Mouse (Mus musculus) testis, adult 10 weeks (tissue): ENCODE measurements around the gene Mfap2. TPM values are rescaled to one million over a fixed set of nuclear protein-coding genes. Genes with fewer than 3 reads are reported as not detected.

ENCODE experiments used
- polyA plus RNA-seq: library from polyadenylated mRNA; stranded (reverse); fragments of 350-450 nt; fragmentation: Illumina TruSeq; extraction: RNeasy Lipid Tissue Mini Kit (QIAGEN cat#74804); gene quantifications from one replicate; pipeline ENCODE4 v1.2.3, GENCODE M21; 2014; ENCODE audit warnings: low read depth, low replicate concordance

The Mfap2 gene
- not detected for polyA plus RNA-seq

GRCm38 (mm10) chr4:141010118-141010517, at the start of gene Mfap2:
Gene Mfap2 (plus strand): TSS chr4:141010418.

GRCm38 (mm10) chr4:140960781-140961466, 49.3 kb upstream of the Mfap2 start, which contains the start of gene Sdhb:
Gene Sdhb (plus strand): TSS chr4:140961203.

GRCm38 (mm10) chr4:140986711-140987395, 23.4 kb upstream of the Mfap2 start, which contains the start of gene Atp13a2:
Gene Atp13a2 (plus strand): TSS chr4:140986873.

GRCm38 (mm10) chr4:141060426-141061301, 50.4 kb downstream of the Mfap2 start, which contains the start of gene Crocc:
Gene Crocc (minus strand): TSS chr4:141060550.

Other genes starting within 250 kb of the Mfap2 start
- gene Padi4, start 236.2 kb upstream of the Mfap2 start, polyA plus RNA-seq = not detected
- gene Padi3, start 199.8 kb upstream of the Mfap2 start, polyA plus RNA-seq = 0.45 TPM
- gene Padi1, start 164.6 kb upstream of the Mfap2 start, polyA plus RNA-seq = not detected
- 0.69 TPM for gene Padi2, start 104.1 kb upstream of the Mfap2 start, polyA plus RNA-seq
- 41.8 TPM for gene Sdhb, start 49.2 kb upstream of the Mfap2 start, polyA plus RNA-seq
- gene Atp13a2, start 23.5 kb upstream of the Mfap2 start, polyA plus RNA-seq = 2.1 TPM
- 1.5 TPM for gene Crocc, start 50.1 kb downstream of the Mfap2 start, polyA plus RNA-seq
- gene Necap2, start 67.9 kb downstream of the Mfap2 start, polyA plus RNA-seq = 3.5 TPM
- 144 TPM for gene Spata21, start 77.9 kb downstream of the Mfap2 start, polyA plus RNA-seq
- gene Szrd1, start 129.4 kb downstream of the Mfap2 start, polyA plus RNA-seq = 4.6 TPM
- 3.9 TPM for gene Fbxo42, start 137.5 kb downstream of the Mfap2 start, polyA plus RNA-seq
- 0.50 TPM for gene Rsg1, start 203.5 kb downstream of the Mfap2 start, polyA plus RNA-seq
- not detected for gene Arhgef19, start 229.1 kb downstream of the Mfap2 start, polyA plus RNA-seq